Mouse (Mus musculus) lung, embryonic 16.5 days (tissue): ENCODE data around the gene Aspscr1. TPM values are rescaled to one million over a fixed set of nuclear protein-coding genes. Genes with fewer than 3 reads are reported as not detected.

Source experiments
- ATAC-seq: fragments of 200-750 bp; cut with Nextera tagmentation; 2 replicates; pipeline ENCODE4 v1.8.0; 2017; ENCODE audit warnings: low read depth, mild to moderate bottlenecking, moderate library complexity
- H3K27ac ChIP-seq: fragments of 300-500 bp; sonication (generic); 2 replicates; pipeline ENCODE4 v1.5.1; 2014; ENCODE audit warnings: mild to moderate bottlenecking, control low read depth, low read length
- H3K27me3 ChIP-seq: fragments of 300-500 bp; sonication (generic); 2 replicates; pipeline ENCODE4 v1.6.1; 2014; ENCODE audit warnings: low read depth, low read length, mixed read lengths; ENCODE audit not compliant: control insufficient read depth, insufficient read depth
- H3K36me3 ChIP-seq: fragments of 300-500 bp; sonication (generic); 2 replicates; pipeline ENCODE4 v1.6.1; 2014; ENCODE audit warnings: low read length; ENCODE audit not compliant: control insufficient read depth, insufficient read depth
- H3K4me1 ChIP-seq: fragments of 300-500 bp; sonication (generic); replicated peaks from 2 replicates; pipeline ENCODE4 v1.6.1; 2014; ENCODE audit warnings: low read length, mixed read lengths; ENCODE audit not compliant: control insufficient read depth, insufficient read depth
- H3K4me2 ChIP-seq: fragments of 300-500 bp; sonication (generic); 2 replicates; pipeline ENCODE4 v1.6.1; 2014; ENCODE audit warnings: low read depth, low read length, control low read depth
- H3K4me3 ChIP-seq: fragments of 300-500 bp; sonication (generic); 2 replicates; pipeline ENCODE4 v1.5.1; 2014; ENCODE audit warnings: mild to moderate bottlenecking, low read length, control low read depth
- H3K9ac ChIP-seq: fragments of 300-500 bp; sonication (generic); 2 replicates; pipeline ENCODE4 v1.6.1; 2014; ENCODE audit warnings: low read length, control low read depth
- H3K9me3 ChIP-seq: fragments of 300-500 bp; sonication (generic); 2 replicates; pipeline ENCODE4 v1.6.1; 2016; ENCODE audit warnings: low read length; ENCODE audit not compliant: control insufficient read depth
- WGBS: fragments of 180-500 bp; shearing (Covaris S2); extraction: QIAGEN DNeasy Blood & Tissue Kit; methylation state at CpG from one replicate; pipeline ENCODE4 v1.1.7; 2014; 5-methylcytosine and 5-hydroxymethylcytosine counted together
- polyA plus RNA-seq: library from polyadenylated mRNA; unstranded; fragments of >200 nt; fragmentation: Nextera tagmentation; extraction: Ambion mirVana; gene quantifications from 2 replicates; pipeline ENCODE4 v1.2.1, GENCODE M21; 2015

The Aspscr1 gene
- polyA plus RNA-seq, result 127 and 133 TPM in 2 replicates

DNA sequence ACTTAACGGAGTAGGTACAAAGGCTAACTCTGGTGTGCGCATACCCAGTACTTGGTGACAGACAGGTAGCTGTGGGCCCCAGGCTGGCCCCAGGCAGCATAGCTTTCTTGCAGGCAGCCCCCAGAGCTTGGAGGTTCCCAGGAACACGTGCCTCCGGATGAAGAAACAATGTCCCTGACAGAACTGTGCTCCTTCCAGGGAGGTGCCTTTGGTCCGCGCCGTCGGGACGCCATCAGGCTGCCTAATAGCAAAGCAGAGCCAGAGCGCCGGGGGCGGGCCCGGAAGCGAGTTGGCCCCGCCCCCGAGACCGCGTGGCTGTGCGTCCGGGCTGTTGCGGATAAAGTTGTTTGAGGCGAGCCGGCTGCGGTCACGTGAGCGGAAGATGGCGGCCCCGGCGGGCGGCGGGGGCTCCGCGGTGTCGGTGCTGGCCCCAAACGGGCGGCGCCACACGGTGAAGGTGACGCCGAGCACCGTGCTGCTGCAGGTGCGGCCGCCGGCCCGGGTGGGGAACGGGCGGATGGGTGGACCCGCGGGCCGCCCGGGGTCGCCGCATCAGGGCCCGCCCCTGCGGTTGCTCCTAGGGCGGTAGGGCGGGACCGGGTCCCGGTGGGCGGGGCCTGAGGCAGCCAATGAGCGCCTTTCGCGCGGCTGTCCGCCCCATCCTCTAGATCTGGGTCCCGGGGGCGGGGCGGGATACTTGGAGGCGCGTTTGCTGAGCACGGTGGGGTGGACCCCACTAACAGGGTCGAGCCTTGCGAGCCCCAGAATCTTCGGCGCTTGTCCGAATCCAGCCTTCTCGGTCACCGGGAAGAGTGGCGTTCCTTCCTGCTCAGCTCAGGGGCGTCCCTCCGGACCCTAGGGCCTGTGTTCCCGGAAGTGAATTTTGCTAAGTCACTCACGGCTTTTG lies at the start of gene Aspscr1:
Aspscr1 (plus strand) TSS at position 287 of the 907 bp plus-strand sequence.
- Histone ChIP-seq H3K4me1 (peaks cover 9% of the 10 kb centered on the region), H3K27ac (peak within 1 kb of the TSS; percentile 85), H3K36me3 (0 out of 2 replicates have a peak, but pooled peaks cover 3% of the 10 kb centered on the region), H3K9me3 (no peaks in the 10 kb centered on the region), H3K27me3 (no peaks in the 10 kb centered on the region), H3K9ac (peak within 1 kb of the TSS; percentile 76), H3K4me2 (peak within 1 kb of the TSS; percentile 66), H3K4me3 (peak within 1 kb of the TSS; percentile 74)
- peak; percentile 99 for ATAC-seq
- under 1% methylated on average over 68 of the region's 83 CpGs for WGBS

DNA sequence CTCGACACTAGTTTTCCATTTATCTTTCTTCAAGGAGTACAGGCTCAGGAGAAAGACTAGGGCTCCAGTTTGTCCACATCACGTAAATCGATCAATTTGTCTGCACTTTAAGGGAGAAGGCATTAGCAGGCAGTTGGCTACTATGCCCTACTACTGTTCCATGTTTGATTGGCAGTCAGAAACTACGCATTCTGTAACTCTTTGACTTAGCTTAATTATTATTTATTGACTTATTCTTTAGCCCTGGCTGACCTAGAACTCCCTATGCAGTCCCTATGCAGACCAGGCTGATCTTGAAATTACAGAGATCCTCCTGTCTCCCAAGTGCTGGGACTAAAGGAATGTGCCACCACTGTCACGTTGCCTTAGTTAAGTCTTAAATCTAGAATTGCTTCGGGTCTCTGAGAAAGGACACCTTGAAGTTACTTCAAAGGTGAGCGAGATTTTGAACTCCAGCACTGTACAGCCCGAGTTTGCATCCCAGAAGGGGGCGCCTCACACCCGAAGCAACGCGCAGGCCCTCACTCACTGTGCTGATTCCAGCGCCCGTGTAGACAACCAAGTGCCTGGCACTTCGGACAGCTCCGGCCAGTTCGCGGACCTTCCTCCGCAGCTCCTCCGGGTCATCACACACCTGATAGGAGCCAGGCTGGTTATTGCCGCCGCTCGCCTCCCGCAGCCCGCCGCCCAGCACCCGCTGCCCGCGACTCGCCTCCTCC lies 48.7 kb upstream of the Aspscr1 start:
- 11% methylated on average over 30 of the region's 30 CpGs for WGBS
- peak; percentile 82 for ATAC-seq
- peak overlapping the region; percentile 99 for H3K4me3 ChIP-seq

DNA sequence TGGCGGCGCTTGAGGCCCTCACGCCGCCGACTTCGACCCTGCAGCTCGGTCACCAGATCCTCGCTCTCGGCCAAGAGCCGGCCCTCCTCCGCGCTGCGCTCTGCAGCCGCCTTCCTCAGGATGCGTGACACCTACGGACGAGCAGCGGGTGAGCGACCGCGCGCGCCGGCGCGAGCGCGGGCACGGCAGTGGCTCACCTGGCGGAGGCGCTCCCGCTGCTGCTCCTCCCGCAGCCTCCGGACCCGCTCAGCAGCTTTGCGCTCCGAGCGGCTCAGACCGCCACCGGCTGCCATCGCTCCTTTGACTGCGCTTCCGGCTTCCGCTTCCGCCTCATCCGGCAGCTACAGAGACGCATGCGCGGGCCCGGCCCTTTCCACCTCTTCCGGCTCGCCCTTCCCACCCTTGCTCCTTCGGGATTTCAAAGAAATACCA lies 48.1 kb upstream of the Aspscr1 start:
- Histone ChIP-seq H3K9ac (peak overlapping the region; percentile 77), H3K36me3 (peaks cover 31% of the 10 kb centered on the region), H3K4me1 (peaks cover 15% of the 10 kb centered on the region), H3K4me2 (peak overlapping the region; percentile 85), H3K27me3 (no peaks in the 10 kb centered on the region), H3K27ac (peak overlapping the region; percentile 84), H3K4me3 (peak overlapping the region; percentile 99), H3K9me3 (no peaks in the 10 kb centered on the region)
- peak; percentile 89 for ATAC-seq
- WGBS, result under 1% methylated on average over 51 of the region's 53 CpGs

More for the DNA sequence above, 48.7 kb upstream of the Aspscr1 start:
- H3K4me1 ChIP-seq, result peaks cover 14% of the 10 kb centered on the region
- H3K9me3 ChIP-seq, result no peaks in the 10 kb centered on the region
- peak overlapping the region; percentile 85 for H3K4me2 ChIP-seq
- no peaks in the 10 kb centered on the region for H3K27me3 ChIP-seq
- peak overlapping the region; percentile 84 for H3K27ac ChIP-seq
- peak overlapping the region; percentile 77 for H3K9ac ChIP-seq
- H3K36me3 ChIP-seq, result peaks cover 31% of the 10 kb centered on the region

DNA sequence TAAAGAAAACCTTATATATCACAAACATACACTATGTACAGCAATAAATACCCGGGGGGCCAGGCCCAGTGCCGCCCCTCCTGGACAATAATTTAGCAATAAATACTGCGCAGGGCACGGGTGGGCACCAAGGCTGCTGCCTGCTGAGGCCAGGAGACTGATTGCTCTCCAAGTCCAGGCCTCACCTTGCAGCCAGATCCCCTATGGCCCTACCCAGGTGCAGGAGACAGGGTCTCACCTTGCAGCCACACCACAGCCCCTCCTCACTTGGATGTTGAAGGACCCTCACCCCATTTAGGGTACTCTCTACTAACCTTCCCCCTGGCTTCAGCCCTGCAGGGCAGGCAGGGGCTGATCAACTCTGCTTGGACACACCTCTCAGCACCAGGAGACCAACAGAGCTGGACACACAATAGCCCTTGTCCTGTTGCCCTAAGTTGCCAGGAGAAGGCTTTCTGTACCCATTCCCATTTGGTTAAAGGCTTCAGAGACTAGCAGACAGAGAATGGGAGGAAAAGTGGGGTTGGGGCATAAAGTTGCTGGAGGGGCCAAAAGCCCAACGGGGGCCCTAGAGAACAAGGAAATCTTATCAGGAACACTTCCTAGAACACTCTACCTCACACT lies 47.5 kb upstream of the Aspscr1 start, which contains the start of gene Sirt7:
Sirt7 (minus strand) TSS at position 89 of the 624 bp plus-strand sequence.
- no peaks in the 10 kb centered on the region for H3K27me3 ChIP-seq
- no peaks in the 10 kb centered on the region for H3K9me3 ChIP-seq
- H3K4me3 ChIP-seq, result peak within 1 kb of the TSS; percentile 99
- peaks cover 21% of the 10 kb centered on the region for H3K4me1 ChIP-seq
- H3K27ac ChIP-seq, result peak within 1 kb of the TSS; percentile 84
- H3K36me3 ChIP-seq, result peaks cover 27% of the 10 kb centered on the region
- peak within 1 kb of the TSS; percentile 85 for H3K4me2 ChIP-seq
- peak within 1 kb of the TSS; percentile 77 for H3K9ac ChIP-seq
- peak; percentile 27 for ATAC-seq
- WGBS, result 12% methylated on average over 5 of the region's 5 CpGs

DNA sequence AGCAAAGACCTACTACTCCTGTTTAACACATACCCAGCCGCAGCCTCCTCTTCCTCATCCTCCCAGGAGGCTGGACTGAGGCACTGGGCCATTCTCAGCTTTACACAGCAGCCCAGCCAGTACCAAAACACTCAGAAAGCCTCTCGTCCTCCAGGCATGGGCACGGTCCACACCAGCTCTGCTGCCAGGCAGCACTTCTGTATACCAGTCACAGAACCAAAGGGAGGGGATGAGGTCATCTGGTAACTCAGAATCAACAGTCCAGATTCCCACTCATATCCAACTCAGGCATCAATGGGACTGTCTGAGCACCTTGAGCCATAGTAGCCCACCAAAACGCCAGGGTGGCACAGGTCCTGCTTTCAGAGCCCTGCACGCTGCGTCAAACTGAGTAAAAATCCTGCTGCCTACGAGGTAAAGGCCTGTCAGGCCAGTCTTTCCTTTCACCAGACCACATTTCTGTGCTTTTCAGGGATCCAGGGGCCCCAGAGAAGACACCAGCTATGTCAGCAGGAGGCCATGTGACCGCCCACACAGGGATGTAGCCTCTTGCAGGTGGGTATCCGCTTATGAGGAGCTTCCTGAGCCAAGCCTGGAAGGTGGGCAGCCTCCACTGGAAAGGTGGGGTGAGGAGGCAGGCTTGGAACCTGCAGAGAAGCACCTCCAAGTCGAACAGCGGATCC lies 45.8 kb upstream of the Aspscr1 start:
- no peaks in the 10 kb centered on the region for H3K27me3 ChIP-seq
- H3K27ac ChIP-seq, result no peak overlapping the region
- H3K4me1 ChIP-seq, result peaks cover 36% of the 10 kb centered on the region
- H3K36me3 ChIP-seq, result peaks cover 19% of the 10 kb centered on the region
- no peak overlapping the region for H3K9ac ChIP-seq
- H3K9me3 ChIP-seq, result no peaks in the 10 kb centered on the region
- 85% methylated on average over 11 of the region's 11 CpGs for WGBS
- H3K4me2 ChIP-seq, result no peak overlapping the region
- ATAC-seq, result no peak
- H3K4me3 ChIP-seq, result no peak overlapping the region

DNA sequence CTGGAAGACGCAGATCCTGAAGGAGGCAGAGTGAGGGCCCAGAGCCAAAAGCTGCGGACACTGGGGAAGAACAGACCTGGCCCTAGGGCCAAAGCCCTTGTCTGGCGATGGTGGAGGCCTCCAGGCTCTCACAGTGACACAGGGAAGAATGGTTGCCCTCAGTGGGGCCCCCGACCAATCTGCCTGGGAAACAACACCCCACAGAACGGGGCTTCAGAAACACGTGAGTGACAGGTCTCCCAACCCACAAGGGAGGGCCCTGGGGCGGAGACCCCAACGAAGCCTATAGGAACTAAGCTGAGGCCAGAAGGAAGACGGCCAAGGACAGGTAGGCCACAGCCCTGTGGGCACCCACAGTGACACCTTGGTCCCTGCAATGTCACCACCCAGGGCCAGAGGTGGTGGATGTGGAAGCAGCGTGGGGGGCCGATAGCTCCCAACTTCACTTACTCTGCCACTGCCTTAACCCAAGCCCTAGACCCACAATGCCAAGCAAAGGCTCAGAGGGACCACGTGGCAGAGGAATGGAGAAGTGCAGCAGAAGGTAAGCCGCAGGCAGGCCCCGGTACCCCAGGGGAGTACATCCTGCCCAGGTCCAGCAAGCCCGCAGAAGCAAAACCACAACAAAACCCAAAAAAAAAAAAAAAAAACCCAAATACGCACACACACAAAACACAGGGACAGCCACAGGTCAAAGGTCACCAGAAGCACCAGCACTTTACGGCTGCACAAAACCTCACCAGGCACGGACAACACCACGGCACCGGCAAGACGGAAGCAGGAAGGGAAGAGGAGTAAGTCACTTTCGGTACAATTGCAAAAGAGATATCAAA lies 45.1 kb upstream of the Aspscr1 start:
- Histone ChIP-seq H3K9ac (no peak overlapping the region), H3K9me3 (no peaks in the 10 kb centered on the region), H3K4me1 (peaks cover 41% of the 10 kb centered on the region)

DNA sequence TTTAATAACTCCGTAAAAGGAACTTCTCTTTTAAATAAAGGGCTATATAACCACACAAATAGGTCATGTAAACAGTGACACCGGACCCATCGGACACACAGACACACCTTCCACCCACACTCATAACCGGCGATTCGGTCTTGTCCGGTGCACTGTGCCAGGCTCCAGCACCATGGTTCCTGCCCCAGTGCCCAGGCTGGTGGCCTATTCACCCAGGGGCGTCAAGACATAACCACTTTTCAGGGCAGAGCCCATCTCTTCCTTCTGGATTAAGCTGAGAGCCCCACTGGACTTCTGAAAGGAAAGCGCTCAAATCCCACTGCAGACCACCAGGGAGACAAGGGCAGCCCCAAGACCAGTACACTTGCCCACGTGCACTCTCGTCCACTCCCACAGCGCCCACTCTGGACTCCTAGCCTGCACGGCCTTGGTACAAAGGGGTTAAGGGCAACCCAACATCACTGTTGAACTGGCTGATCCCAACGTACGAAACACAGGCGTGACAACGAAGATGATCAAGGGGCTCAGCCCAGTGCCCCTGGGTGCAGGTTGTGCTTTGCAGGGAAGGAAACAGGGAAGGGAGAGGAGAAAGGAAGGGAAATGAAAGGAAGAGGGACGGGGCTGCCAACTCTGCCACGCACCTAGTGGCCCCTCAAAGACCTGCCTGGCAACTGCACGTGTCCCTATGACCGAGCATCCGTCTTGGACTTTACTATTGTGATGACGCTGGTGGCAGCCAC lies 44.0 kb upstream of the Aspscr1 start:
- Histone ChIP-seq H3K27me3 (no peaks in the 10 kb centered on the region), H3K36me3 (peaks cover 12% of the 10 kb centered on the region), H3K4me2 (no peak overlapping the region), H3K4me1 (peaks cover 39% of the 10 kb centered on the region), H3K9me3 (no peaks in the 10 kb centered on the region), H3K4me3 (no peak overlapping the region), H3K27ac (no peak overlapping the region), H3K9ac (no peak overlapping the region)
- ATAC-seq, result no peak
- 88% methylated on average over 23 of the region's 23 CpGs for WGBS

More for the DNA sequence above, 45.1 kb upstream of the Aspscr1 start:
- no peak for ATAC-seq
- H3K27me3 ChIP-seq, result no peaks in the 10 kb centered on the region
- peaks cover 15% of the 10 kb centered on the region for H3K36me3 ChIP-seq
- H3K4me2 ChIP-seq, result no peak overlapping the region
- H3K4me3 ChIP-seq, result no peak overlapping the region
- no peak overlapping the region for H3K27ac ChIP-seq
- 75% methylated on average over 22 of the region's 22 CpGs for whole genome bisulfite sequencing
